Mouse (Mus musculus): Measurements from ENCODE around the gene Dcakd. TPM values are rescaled to one million over a fixed set of nuclear protein-coding genes. Genes with fewer than 3 reads are reported as not detected.
"Not testable (repeated sequence)": the region's sequence is repeated elsewhere in the genome, so short reads cannot be mapped to it uniquely, and the experiment has no call there.

The Dcakd gene
- total RNA-seq, 1 experiment from 2014 or later, result 21.1 TPM

DNA sequence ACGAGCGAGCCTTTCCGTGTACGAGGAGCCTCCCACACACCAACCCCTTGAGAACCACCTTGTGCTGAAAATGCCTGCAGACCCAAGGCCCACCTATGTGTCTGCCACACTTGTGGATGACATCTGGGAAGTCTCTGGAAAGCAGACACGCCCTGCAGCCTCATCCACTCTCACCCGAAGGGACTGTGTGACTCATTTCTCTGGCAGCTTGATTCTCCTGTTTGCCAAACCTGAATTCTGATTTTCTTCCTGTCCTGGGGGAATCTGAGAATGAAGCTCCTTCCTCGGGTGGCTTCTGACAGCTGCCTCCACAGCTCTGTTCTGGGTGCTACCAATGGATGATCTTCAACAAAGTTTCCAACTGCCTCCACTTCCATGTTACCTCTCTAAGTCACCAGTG is 31.7 kb downstream of the Dcakd start:
- ATAC-seq (replicated peaks in 1 of 2; ENCODE audit: insufficient read depth in 1 of 2, low FRiP score in 2 of 2, low TSS enrichment in 1 of 2, low read depth in 1 of 2, poor library complexity in 2 of 2, severe bottlenecking in 2 of 2), result no peak

DNA sequence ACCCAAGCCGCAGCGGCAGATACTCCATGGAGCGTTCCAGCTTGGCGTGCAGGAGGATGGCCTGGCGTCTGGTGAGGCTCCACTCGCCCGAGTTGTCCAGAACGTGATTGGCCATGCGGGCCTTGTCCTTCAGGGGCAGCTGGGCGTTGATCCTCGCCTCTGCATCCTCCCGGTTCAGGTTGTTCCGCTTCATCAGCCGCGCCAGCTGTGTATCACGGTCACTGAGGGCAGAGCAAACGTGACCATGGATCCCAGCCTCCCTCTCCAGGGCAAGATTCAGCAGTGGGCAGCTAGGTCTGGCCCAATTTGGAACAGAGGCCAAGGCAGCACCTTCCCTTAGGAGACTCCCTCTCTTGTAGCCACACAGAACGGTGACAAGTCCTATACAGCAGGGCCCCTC is 33.2 kb downstream of the Dcakd start:
- no peak for ATAC-seq (replicated peaks in 1 of 2; ENCODE audit: insufficient read depth in 1 of 2, low FRiP score in 2 of 2, low TSS enrichment in 1 of 2, low read depth in 1 of 2, poor library complexity in 2 of 2, severe bottlenecking in 2 of 2)

DNA sequence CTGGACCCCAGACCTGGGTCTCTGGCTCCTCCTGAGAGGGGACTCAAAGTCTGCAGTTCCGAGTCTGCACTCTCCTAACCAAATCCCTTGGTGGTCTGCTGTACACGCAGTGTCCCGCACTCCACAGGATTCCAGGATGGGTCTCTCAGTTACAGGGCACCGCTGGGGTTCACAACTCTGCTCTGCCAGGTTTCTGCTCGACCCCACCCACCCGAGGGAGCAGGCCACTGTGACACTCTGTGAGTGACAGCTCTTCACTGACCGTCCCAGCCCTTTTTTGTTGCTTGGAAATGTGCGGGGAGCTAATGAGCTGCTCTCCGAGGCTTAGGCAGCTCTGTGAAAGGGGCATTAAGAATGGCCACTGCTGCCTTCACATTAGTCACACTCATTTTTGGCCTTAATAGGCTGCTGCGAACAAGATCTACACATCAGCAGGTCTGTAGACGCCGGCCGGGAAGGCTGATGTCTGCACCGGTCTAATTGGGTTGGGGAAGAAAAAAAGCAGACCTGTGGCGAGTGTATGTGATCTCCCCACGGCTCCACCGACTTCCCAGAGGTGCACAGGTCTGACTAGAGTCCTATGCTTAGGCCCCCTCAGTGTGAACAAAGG is 34.6 kb downstream of the Dcakd start:
- ATAC-seq (replicated peaks in 1 of 2; ENCODE audit: insufficient read depth in 1 of 2, low FRiP score in 2 of 2, low TSS enrichment in 1 of 2, low read depth in 1 of 2, poor library complexity in 2 of 2, severe bottlenecking in 2 of 2), result no peak

DNA sequence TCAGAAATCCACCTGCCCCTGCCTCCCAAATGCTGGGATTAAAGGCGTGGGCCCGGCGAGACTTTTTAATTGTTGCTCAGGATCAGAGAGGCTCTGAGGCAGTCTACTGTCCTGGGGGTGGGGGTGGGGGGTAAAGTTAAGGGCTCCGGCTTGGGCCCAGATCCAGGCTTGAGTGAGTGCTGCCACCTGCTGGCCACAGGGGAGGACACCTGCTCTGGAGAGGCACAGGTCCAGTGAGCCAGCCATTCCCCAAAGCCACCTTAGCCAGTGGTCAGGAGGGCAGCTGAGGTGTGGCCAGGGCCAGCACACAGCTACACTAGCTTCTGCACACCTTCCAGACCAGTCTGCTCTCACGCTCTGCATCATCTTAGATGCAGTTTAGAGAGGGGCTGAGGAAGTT is 35.2 kb downstream of the Dcakd start:
- peak; percentile 29 to 58; a peak in 3 of 4 replicates for ATAC-seq (replicated peaks in 1 of 2; ENCODE audit: insufficient read depth in 1 of 2, low FRiP score in 2 of 2, low TSS enrichment in 1 of 2, low read depth in 1 of 2, poor library complexity in 2 of 2, severe bottlenecking in 2 of 2)

DNA sequence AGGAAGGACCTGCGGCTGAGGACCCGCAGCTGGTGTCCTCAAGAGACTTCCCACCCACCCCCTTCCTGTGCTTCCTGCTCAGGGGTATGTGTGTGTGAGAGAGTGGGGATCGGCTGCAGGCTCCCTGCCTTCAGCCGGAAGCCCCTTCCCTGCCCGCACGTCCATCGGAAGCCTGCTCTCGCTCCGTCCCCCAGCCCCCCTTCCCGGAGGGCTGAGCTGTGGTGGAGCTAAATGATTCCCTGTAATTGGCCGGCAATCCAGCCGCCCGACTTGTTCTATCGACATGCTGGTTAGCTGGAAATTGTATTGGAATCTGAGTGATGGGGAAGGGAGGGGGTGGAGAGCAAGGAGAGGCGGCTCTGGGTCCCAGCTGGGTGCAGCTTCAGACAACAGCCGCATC is 36.5 kb downstream of the Dcakd start:
- ATAC-seq (replicated peaks in 1 of 2; ENCODE audit: insufficient read depth in 1 of 2, low FRiP score in 2 of 2, low TSS enrichment in 1 of 2, low read depth in 1 of 2, poor library complexity in 2 of 2, severe bottlenecking in 2 of 2), result no peak

DNA sequence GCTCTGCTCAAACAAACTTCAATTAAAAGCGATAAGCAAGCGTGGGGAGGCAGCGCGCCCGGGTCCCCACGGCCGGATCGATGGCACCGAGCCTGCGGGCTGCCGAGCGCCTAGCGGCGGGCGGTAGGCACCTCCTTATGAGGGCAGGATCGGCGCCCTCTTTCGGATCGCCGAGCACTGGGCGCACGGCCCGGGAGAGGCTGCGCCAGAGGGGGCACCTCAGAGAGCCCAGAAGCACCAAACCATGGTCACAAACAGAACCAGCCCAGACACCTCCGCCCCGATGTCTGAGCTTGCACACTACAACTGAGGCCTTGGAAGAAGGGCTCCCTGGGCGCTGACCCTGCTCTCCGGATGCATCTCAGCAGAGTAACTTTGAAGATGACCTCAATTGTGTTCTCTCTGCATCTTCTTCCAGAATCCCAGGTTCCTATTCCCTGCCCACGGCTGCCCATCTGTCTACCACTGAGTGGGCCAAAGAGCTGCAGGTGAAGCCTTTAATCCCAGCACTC is 37.9 kb downstream of the Dcakd start:
- peak; percentile 46 for ATAC-seq (replicated peaks in 1 of 2; ENCODE audit: insufficient read depth in 1 of 2, low FRiP score in 2 of 2, low TSS enrichment in 1 of 2, low read depth in 1 of 2, poor library complexity in 2 of 2, severe bottlenecking in 2 of 2)

DNA sequence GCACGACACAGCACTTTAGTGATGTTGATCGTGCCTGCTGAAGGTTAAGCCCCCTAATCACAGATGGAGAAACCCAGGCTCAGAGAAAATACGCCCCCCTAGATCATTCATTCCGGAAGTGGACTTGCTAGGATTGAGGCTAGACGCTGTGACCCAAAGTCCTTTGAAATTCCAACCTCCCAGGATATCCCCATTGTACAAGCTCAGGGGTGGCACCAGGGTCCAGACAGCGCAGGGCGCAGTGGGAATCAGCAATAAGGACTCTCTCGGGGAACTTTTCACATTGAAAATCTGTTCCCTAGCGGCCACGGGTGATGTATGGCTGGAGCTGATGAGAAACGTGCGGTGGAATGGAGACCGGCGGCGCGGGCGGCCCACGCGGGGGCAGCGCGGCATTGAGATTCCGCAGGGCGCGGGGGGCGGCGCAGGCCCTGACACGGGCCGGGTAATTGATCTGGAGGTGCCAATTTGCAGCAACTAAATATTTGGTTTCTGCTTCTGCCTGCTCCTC is 38.4 kb downstream of the Dcakd start:
- ATAC-seq (replicated peaks in 1 of 2; ENCODE audit: insufficient read depth in 1 of 2, low FRiP score in 2 of 2, low TSS enrichment in 1 of 2, low read depth in 1 of 2, poor library complexity in 2 of 2, severe bottlenecking in 2 of 2), result no peak

DNA sequence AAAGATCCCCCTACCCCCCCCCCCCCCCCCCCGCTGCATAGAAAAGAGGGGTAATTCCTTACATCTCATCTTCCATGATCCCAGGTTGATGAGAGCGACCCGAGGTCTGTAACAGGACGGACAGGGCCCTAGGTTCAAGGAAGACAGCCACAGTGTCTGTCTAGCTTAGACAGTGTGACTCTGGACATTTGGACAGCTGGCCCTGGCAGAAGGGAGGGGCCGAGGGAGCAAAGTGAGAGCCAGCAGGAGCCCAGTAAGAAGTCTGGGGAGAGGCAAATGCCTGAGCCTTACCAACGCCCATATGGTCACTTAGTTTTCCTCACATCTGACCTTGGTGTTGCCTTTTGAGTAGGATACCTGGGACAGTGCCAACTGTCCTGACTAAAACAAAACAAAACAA is 43.0 kb downstream of the Dcakd start:
- ATAC-seq (replicated peaks in 1 of 2; ENCODE audit: insufficient read depth in 1 of 2, low FRiP score in 2 of 2, low TSS enrichment in 1 of 2, low read depth in 1 of 2, poor library complexity in 2 of 2, severe bottlenecking in 2 of 2), result no peak

DNA sequence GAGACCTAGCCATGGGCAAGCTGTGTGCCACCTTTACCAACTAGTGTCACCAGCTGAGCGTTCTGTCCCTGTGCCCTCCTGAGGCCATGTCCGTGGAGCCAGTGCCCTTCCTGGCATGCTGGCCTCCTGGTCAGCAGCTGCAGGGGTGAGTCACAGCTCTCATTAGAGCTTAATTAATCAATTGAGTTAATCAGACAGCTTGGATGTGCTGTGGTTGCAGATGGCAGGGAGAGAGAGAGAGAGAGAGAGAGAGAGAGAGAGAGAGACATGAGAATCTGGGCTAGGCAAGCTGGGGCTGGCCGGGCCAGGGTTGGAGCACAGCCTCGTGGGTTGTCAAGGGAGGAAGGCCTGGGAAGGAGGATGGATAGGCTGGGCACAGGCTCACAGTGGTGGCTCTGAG is 43.5 kb downstream of the Dcakd start:
- no peak for ATAC-seq (replicated peaks in 1 of 2; ENCODE audit: insufficient read depth in 1 of 2, low FRiP score in 2 of 2, low TSS enrichment in 1 of 2, low read depth in 1 of 2, poor library complexity in 2 of 2, severe bottlenecking in 2 of 2)

DNA sequence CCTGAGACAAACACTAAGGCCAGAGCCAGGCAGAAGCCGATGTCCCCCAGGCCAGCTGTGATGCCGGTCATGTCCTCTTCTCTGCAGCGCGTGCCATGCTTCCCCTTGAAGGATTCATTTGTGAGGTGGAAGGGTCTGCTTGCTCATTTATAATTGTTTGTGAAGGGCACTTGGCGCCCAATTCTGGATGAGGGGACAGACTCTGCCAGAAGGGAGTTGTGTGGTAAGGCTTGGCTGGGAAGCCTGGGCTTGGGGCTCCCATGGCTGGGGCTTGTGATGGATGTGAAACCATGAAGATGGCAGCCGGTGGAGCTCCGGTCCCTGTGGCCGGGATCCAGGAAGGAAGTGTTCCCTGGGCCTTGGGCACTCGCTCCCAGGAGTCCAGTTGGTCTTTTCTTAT is 44.0 kb downstream of the Dcakd start:
- no peak for ATAC-seq (replicated peaks in 1 of 2; ENCODE audit: insufficient read depth in 1 of 2, low FRiP score in 2 of 2, low TSS enrichment in 1 of 2, low read depth in 1 of 2, poor library complexity in 2 of 2, severe bottlenecking in 2 of 2)

DNA sequence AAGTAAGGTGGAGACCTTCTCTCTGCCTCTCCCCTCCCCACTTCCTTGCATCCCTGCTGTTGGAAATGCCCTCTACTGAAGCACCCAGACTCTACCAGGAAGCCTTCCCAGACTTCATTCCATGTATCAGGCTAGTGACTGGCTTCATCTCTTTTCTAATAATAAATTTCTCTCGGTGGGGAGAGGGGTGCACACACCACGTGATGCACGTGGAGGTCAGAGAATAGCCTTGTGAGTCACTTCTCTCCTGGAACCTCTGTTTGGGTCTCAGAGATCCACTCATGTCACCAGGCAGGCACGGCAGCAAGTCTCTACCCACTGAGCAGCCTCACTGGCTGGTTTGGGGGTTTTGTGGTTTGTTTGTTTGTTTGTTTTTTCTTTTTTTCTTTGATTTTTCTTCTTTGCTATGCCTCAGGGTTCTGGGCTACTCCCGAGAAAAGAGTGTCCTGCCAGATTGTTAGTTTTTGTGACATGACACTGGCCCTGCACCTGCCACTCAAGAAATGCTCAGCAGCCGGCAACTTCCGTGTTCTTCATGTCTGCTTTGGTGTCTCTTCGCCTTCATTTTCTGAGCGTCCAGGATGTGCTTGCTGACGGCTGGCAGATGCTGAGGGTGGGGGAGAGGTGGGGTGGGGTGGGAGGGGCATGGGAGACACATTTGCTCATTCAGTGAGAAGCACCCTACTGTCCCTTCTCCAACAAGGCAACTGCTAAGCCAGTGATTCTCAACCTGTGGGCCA is 46.8 kb downstream of the Dcakd start:
- ATAC-seq (replicated peaks in 1 of 2; ENCODE audit: insufficient read depth in 1 of 2, low FRiP score in 2 of 2, low TSS enrichment in 1 of 2, low read depth in 1 of 2, poor library complexity in 2 of 2, severe bottlenecking in 2 of 2), result no peak

DNA sequence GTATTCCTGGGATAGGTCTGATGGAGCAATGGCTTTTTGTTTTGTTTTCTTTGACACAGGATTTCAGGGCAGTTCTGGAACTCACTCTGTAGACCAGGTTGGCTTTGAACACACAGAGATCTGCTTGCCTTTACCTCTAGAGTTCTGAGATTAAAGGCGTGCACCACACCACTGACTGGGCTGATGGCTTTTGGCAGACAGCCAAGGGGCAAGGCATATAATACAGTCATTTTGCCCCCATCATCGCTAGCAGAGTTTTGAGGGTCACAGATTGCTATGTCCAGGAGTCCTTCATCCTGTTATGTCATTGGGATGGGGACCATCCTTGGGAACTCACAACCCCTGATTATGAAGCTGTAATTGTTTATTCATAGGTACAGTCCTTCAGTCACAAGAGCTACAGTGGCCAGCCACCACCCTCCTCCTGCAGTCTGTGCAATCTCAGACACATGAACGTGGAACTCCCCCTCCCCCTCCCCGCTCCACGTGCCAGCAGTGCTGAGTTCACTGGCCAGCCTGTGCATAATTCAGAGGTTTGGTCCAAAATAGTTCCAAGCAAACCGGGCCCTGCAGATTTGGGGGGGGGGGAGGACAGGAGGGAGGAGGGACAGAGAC is 50.0 kb downstream of the Dcakd start:
- ATAC-seq (replicated peaks in 1 of 2; ENCODE audit: insufficient read depth in 1 of 2, low FRiP score in 2 of 2, low TSS enrichment in 1 of 2, low read depth in 1 of 2, poor library complexity in 2 of 2, severe bottlenecking in 2 of 2), result no peak

DNA sequence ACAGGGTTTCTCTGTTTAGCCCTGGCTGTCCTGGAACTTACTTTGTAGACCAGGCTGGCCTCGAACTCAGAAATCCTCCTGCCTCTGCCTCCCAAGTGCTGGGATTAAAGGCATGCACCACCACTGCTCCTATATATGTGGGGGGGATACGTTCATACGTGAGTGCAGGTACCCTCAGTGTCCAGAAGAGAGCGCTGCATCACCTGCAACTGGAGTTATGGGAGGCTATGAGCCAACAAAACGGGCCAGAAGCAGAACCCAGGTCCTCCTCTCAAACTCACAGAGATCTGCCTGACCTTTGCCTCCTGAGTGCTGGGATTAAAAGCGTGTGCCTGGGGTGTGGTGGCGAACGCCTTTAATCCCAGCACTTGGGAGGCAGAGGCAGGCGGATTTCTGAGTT is 52.2 kb downstream of the Dcakd start:
- ATAC-seq (replicated peaks in 1 of 2; ENCODE audit: insufficient read depth in 1 of 2, low FRiP score in 2 of 2, low TSS enrichment in 1 of 2, low read depth in 1 of 2, poor library complexity in 2 of 2, severe bottlenecking in 2 of 2), result not testable (repeated sequence)

DNA sequence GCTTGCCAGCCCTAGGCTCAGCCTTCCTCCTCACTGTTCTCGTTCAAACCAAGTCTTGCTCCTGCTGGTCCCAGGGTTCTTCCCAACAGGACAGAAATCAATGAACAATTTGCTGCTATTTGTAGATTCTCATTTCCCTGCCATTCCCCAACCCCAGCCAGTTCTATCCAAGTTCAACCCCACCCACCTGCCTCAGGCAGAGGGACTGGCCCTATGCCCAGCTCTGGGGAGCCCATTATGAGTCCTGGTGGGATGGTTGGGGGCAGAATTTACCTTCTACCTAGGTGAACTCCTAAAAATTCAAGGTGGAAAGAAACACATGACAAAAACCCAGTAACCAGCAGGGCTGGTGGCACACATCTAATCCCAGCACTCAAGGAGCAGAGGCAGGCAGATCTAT is 55.8 kb downstream of the Dcakd start:
- no peak for ATAC-seq (replicated peaks in 1 of 2; ENCODE audit: insufficient read depth in 1 of 2, low FRiP score in 2 of 2, low TSS enrichment in 1 of 2, low read depth in 1 of 2, poor library complexity in 2 of 2, severe bottlenecking in 2 of 2)

DNA sequence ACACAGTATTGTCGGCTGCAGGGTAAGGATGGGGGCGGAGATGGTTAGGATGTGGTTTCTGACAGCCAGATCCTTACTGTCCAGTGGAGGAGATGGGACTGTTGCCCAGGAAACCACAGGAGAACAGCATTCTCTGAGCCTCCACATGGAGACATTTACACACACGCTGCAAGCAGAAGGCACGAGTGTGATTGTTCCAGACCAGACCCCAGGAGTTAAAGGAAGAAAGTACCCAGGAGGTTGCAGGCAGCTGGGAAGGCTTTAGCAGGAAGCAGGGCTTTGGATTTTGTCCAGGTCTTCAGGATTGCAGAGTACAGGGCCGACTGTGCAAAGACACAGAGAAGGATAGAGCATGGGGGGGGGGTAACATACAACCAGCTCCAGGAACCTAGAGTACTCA is 56.5 kb downstream of the Dcakd start:
- no peak for ATAC-seq (replicated peaks in 1 of 2; ENCODE audit: insufficient read depth in 1 of 2, low FRiP score in 2 of 2, low TSS enrichment in 1 of 2, low read depth in 1 of 2, poor library complexity in 2 of 2, severe bottlenecking in 2 of 2)

DNA sequence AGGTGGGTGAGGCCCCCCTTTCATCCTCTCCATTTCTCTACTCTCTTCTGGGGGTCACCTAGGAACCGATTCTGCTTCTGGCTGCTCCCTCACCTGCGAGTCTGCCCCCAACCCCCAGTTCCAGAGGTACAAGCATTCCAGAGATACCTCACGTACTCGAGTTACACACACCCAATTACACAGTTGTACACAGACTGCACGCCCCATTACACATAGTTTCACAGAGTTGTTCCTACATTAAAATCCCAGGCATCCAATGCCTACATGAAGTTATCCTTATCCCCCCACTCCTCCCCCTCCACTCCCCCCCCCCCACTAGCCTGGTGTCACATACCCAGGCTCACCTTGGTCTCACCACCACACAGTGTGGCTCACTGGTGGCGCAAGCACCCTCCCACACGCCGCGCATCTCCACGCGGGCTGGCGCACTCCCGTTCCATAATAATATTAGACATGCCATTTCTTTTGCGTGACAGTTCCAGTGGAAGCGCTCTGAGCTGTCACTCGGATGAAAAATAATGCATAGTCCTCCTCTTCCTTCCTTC is 63.5 kb downstream of the Dcakd start:
- no peak for ATAC-seq (replicated peaks in 1 of 2; ENCODE audit: insufficient read depth in 1 of 2, low FRiP score in 2 of 2, low TSS enrichment in 1 of 2, low read depth in 1 of 2, poor library complexity in 2 of 2, severe bottlenecking in 2 of 2)

DNA sequence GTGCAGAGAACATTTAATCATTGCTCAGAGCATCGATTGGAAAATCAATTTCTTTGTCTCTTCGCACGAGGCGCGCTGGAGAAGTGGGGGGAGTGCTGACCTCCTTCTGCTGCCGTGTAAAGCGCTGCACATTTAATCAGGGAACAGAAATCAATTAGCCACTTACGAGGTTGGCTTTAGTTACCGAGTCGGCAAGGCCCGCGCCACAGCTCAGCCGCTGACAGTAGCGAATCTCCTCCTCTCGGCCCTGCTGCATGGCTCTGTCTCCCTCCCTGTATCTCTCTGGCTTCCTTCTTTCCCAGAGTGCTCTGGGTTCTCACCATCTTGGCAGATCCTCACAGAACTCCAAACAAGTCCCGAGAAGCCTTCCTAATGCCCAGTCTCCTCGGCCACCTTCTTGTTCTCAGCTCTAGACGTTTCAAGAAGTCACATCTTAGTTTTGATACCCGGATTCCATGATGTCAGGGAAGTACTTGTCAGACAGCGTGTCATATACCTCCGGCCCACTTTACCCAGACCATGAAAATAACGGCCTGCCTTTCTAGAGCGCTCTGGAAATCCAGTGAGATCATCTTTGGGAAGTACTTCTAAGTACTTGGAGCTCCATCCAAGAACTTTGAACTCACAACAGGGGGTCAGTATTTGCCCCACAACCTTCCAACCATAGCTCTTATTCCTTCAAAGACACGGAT is 64.1 kb downstream of the Dcakd start:
- ATAC-seq (replicated peaks in 1 of 2; ENCODE audit: insufficient read depth in 1 of 2, low FRiP score in 2 of 2, low TSS enrichment in 1 of 2, low read depth in 1 of 2, poor library complexity in 2 of 2, severe bottlenecking in 2 of 2), result no peak

Measured in hematopoietic stem cell, adult 5-6 weeks (primary cell).